Mouse (Mus musculus) midbrain, postnatal 0 days (tissue): ENCODE measurements at regions not wholly inside any gene's neighbourhood (a gene's known extent, or its start where the extent isn't known, plus 50 kb on each side); places are given as distances from the start of the nearest gene placed in this dataset.

Source experiments
- ATAC-seq: fragments of 200-750 bp; cut with Nextera tagmentation; 2 replicates; pipeline ENCODE4 v1.8.0; 2017; ENCODE audit warnings: moderate number of reproducible peaks, mild to moderate bottlenecking, moderate TSS enrichment, moderate library complexity; ENCODE audit not compliant: low FRiP score
- DNase-seq: peaks from one replicate; pipeline ENCODE4 v3.0.0-alpha.2; 2015; ENCODE audit warnings: low spot score
- H3K27ac ChIP-seq: fragments of 300-500 bp; sonication (generic); 2 replicates; pipeline ENCODE4 v1.5.1; 2014; ENCODE audit warnings: low read depth, mild to moderate bottlenecking, low read length, mixed read lengths
- H3K27me3 ChIP-seq: fragments of 300-500 bp; sonication (generic); 2 replicates; pipeline ENCODE4 v1.6.1; 2014; ENCODE audit warnings: low read length, control low read depth, mixed read lengths; ENCODE audit not compliant: insufficient read depth
- H3K36me3 ChIP-seq: fragments of 300-500 bp; sonication (generic); 2 replicates; pipeline ENCODE4 v1.6.1; 2014; ENCODE audit warnings: low read length, control low read depth, mixed read lengths; ENCODE audit not compliant: insufficient read depth
- H3K4me1 ChIP-seq: fragments of 300-500 bp; sonication (generic); 2 replicates; pipeline ENCODE4 v1.6.1; 2014; ENCODE audit warnings: mild to moderate bottlenecking, control low read depth, antibody characterized with exemption, low read length, mixed read lengths; ENCODE audit not compliant: insufficient read depth
- H3K4me2 ChIP-seq: fragments of 300-500 bp; sonication (generic); 2 replicates; pipeline ENCODE4 v1.6.1; 2014; ENCODE audit warnings: low read depth, mild to moderate bottlenecking, low read length, mixed read lengths; ENCODE audit not compliant: poor library complexity, severe bottlenecking
- H3K4me3 ChIP-seq: fragments of 300-500 bp; sonication (generic); 2 replicates; pipeline ENCODE4 v1.5.1; 2014; ENCODE audit warnings: low read depth, mild to moderate bottlenecking, low read length, moderate library complexity
- H3K9ac ChIP-seq: fragments of 300-500 bp; sonication (generic); replicated peaks from 2 replicates; pipeline ENCODE4 v1.6.1; 2014; ENCODE audit warnings: mild to moderate bottlenecking, low read length, moderate library complexity, mixed read lengths; ENCODE audit not compliant: poor library complexity, severe bottlenecking
- H3K9me3 ChIP-seq: fragments of 300-500 bp; sonication (generic); 2 replicates; pipeline ENCODE4 v1.6.1; 2016; ENCODE audit warnings: low read length, control low read depth
- CTCF ChIP-seq: IDR thresholded peaks from 2 replicates; pipeline ENCODE4 v1.5.1; 2016; ENCODE audit warnings: antibody characterized with exemption, mild to moderate bottlenecking
- WGBS: fragments of 180-500 bp; shearing (Covaris S2); extraction: QIAGEN DNeasy Blood & Tissue Kit; methylation state at CpG from one replicate; pipeline ENCODE4 v1.1.7; 2014; 5-methylcytosine and 5-hydroxymethylcytosine counted together

DNA sequence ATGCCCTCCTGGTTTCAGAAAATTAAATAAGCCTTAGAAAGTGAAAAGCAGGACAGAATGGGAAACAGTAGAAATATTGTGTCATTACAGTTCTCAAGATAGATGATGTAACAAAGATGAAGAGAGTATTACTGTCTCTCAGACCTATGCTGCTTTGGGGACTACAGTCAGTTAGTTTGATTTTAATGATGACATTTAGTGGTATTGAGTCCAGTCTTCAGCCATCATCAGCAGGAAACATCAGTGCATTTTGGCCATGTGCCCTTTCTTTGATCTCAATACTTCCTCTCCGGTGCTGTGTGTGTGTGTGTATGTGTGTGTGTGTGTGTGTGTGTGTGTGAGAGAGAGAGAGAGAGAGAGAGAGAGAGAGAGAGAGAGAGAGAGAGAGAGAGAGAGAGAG lies 261.0 kb upstream of the Grin3a start:
- no peaks in the 10 kb centered on the region for H3K9me3 ChIP-seq
- H3K4me3 ChIP-seq: no peak overlapping the region
- TF ChIP-seq CTCF: no peak
- WGBS: 70% methylated on average over 1 of the region's 1 CpGs
- no peaks in the 10 kb centered on the region for H3K36me3 ChIP-seq
- no peak overlapping the region for H3K4me2 ChIP-seq
- H3K9ac ChIP-seq: no peak overlapping the region
- H3K27ac ChIP-seq: no peak overlapping the region
- ATAC-seq (no peak), DNase-seq (no peak)
- H3K27me3 ChIP-seq: no peaks in the 10 kb centered on the region
- no peaks in the 10 kb centered on the region for H3K4me1 ChIP-seq

DNA sequence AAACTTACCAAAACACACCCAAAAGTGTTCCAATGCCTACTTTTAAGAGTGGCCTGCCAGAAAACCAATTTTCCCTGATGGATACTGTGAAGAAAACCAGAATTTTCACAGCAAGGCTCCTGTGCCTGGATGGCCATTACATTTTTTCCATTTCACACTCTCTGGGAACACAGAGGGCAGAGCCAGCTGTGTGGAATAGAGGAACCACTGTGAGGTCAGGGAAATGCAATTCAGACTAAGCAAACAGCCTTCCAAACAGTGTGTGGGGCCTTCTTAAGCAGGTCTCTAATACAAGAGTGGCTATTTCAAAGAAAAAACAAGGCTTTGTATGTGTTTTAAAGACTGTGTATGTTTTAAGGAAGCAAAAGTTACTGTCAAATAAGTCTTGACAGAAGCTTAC lies 242.3 kb upstream of the Grin3a start:
- H3K9me3 ChIP-seq: no peaks in the 10 kb centered on the region
- no peak overlapping the region for H3K9ac ChIP-seq
- H3K4me1 ChIP-seq: no peaks in the 10 kb centered on the region
- H3K4me2 ChIP-seq: no peak overlapping the region
- no peak overlapping the region for H3K27ac ChIP-seq
- no peak for TF ChIP-seq CTCF
- no peak overlapping the region for H3K4me3 ChIP-seq
- H3K27me3 ChIP-seq: no peaks in the 10 kb centered on the region
- no peaks in the 10 kb centered on the region for H3K36me3 ChIP-seq
- no peak for DNase-seq
- no peak for ATAC-seq

DNA sequence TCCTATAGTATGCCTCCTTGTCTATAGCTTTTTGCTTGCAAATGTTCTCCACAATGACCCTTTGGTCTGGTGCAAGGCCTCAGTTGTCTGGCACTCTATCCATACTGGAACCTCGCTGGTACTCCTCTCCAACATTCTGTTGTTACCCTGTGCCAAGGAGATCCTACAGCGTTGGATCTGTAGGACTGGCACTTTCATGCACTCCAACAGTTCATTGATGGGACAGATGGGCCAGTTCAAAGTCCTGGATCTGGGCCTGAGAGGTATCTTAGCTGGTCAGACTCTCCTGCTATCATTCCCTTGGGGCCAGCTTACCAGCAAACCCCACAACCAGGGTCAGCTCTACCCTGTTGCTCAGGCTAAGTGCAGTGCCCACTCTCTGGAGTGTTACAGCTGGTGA lies 241.1 kb upstream of the Grin3a start:
- Histone ChIP-seq H3K4me1 (no peaks in the 10 kb centered on the region), H3K9ac (no peak overlapping the region), H3K36me3 (no peaks in the 10 kb centered on the region), H3K4me3 (no peak overlapping the region), H3K27me3 (no peaks in the 10 kb centered on the region), H3K27ac (no peak overlapping the region), H3K9me3 (no peaks in the 10 kb centered on the region), H3K4me2 (no peak overlapping the region)
- DNase-seq (no peak), ATAC-seq (no peak)
- TF ChIP-seq CTCF: no peak
- WGBS: 75% methylated on average over 2 of the region's 2 CpGs

DNA sequence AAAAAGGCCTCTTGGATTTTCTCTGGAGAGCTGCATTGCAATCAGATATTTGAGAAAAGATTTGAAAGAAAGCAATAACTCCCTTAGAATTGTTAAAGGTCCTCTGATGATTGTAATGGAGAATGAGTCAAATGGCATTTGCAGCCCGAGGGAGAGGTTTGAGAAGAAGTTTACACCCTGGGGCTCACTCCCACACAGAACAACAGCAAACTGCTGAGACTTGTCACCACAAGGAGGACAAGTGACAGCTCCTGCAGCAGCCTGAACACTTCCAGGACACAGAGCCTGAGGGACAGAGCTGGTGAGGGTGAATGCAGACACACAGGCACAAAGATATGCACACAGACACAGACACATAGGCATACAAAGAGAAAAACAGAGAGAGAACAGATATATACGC lies 210.0 kb upstream of the Grin3a start:
- Histone ChIP-seq H3K9me3 (no peaks in the 10 kb centered on the region), H3K4me1 (no peaks in the 10 kb centered on the region), H3K27ac (no peak overlapping the region), H3K9ac (no peak overlapping the region), H3K4me3 (no peak overlapping the region), H3K27me3 (no peaks in the 10 kb centered on the region), H3K4me2 (no peak overlapping the region), H3K36me3 (no peaks in the 10 kb centered on the region)
- TF ChIP-seq CTCF: no peak
- DNase-seq (no peak), ATAC-seq (no peak)
- 45% methylated on average over 2 of the region's 2 CpGs for WGBS

DNA sequence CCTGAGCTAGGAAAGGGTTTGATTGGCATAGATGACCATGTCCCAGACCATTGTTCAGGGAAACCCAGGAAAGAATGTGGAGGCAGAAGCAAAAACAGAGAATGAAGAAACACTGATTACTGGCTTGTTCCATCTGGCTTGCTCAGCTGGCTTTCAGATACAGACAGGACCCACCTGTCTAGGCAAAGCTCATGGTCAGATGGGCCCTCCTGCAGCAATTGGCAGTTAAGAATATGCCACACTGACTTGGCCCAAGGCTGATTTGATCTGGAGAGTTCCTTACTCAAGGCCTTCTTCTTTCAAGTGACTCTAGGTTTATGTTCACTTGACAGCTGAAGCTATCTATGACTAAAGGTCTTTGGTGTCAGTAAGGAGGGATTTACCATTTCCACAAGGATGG lies 195.9 kb upstream of the Grin3a start:
- Histone ChIP-seq H3K4me1 (no peaks in the 10 kb centered on the region), H3K9me3 (no peaks in the 10 kb centered on the region), H3K36me3 (no peaks in the 10 kb centered on the region), H3K9ac (no peak overlapping the region), H3K4me2 (no peak overlapping the region), H3K27ac (no peak overlapping the region), H3K27me3 (no peaks in the 10 kb centered on the region), H3K4me3 (no peak overlapping the region)
- ATAC-seq: no peak
- DNase-seq: no peak
- TF ChIP-seq CTCF: no peak

DNA sequence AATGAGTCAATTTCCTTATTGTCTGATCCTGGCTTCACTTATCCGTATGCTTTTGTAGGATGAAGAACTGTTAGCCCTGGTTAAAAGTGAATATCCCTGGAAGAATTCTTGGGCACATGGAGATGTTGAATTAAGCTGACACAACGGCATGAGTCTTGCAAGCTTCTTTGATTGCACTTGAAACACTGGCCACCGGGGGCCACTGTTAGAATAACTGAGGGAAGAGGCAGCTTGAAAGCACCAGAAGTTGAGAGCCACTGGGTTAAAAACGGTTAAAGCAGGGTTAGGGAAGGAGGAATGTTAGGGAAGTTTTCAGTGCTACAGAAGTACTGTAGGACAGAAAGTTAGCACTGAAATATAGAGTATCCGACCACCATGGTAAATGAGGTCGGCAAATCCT lies 190.5 kb upstream of the Grin3a start:
- no peaks in the 10 kb centered on the region for H3K36me3 ChIP-seq
- no peak overlapping the region for H3K4me2 ChIP-seq
- H3K9ac ChIP-seq: no peak overlapping the region
- no peaks in the 10 kb centered on the region for H3K27me3 ChIP-seq
- no peaks in the 10 kb centered on the region for H3K9me3 ChIP-seq
- peak; percentile 63 for TF ChIP-seq CTCF
- no peak overlapping the region for H3K4me3 ChIP-seq
- ATAC-seq (no peak), DNase-seq (peak; percentile 53)
- no peaks in the 10 kb centered on the region for H3K4me1 ChIP-seq
- no peak overlapping the region for H3K27ac ChIP-seq
- WGBS: 69% methylated on average over 6 of the region's 6 CpGs

DNA sequence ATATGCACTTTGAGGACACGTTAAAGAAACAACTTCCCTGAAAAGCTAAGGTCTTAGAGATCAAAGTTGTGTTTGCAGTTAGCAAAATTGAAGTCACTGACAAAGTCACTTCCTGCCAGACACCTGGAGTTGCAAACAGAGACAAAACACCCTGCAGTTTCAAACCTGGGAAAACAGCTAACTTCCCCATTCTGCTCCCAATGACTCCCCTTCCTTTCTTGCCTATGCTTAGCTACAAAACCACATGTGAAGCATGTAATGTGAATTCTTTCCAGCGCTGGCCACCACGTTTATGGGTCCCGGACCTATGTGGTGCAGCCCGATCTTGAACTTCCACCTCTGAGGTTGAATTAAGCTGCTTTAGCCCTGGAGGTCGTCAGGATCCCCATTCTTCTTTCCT lies 179.8 kb upstream of the Grin3a start:
- Histone ChIP-seq H3K4me2 (no peak overlapping the region), H3K4me1 (no peaks in the 10 kb centered on the region), H3K36me3 (no peaks in the 10 kb centered on the region), H3K9me3 (no peaks in the 10 kb centered on the region), H3K27ac (no peak overlapping the region), H3K9ac (no peak overlapping the region), H3K4me3 (no peak overlapping the region), H3K27me3 (no peaks in the 10 kb centered on the region)
- no peak for TF ChIP-seq CTCF
- WGBS: 52% methylated on average over 6 of the region's 6 CpGs
- no peak for ATAC-seq
- DNase-seq: no peak
